Mouse (Mus musculus) forebrain, embryonic 13.5 days (tissue): ENCODE results near the gene Rarg. TPM values are rescaled to one million over a fixed set of nuclear protein-coding genes. Genes with fewer than 3 reads are reported as not detected.

Experiments used
- ATAC-seq: fragments of 200-750 bp; cut with Nextera tagmentation; 2 replicates; pipeline ENCODE4 v1.8.0; 2017
- H3K27ac ChIP-seq: fragments of 300-500 bp; sonication (generic); 2 replicates; pipeline ENCODE4 v1.5.1; 2015; ENCODE audit warnings: inconsistent platforms, mild to moderate bottlenecking, moderate library complexity
- H3K27me3 ChIP-seq: fragments of 300-500 bp; sonication (generic); 2 replicates; pipeline ENCODE4 v1.6.1; 2015; ENCODE audit warnings: mild to moderate bottlenecking, inconsistent platforms
- H3K36me3 ChIP-seq: fragments of 300-500 bp; sonication (generic); 2 replicates; pipeline ENCODE4 v1.6.1; 2015; ENCODE audit warnings: mild to moderate bottlenecking, inconsistent platforms; ENCODE audit not compliant: poor library complexity, severe bottlenecking
- H3K4me1 ChIP-seq: fragments of 300-500 bp; sonication (generic); 2 replicates; pipeline ENCODE4 v1.6.1; 2015; ENCODE audit warnings: inconsistent platforms
- H3K4me2 ChIP-seq: fragments of 300-500 bp; sonication (generic); 2 replicates; pipeline ENCODE4 v1.6.1; 2015; ENCODE audit warnings: inconsistent platforms, mild to moderate bottlenecking, moderate library complexity
- H3K4me3 ChIP-seq: fragments of 300-500 bp; sonication (generic); 2 replicates; pipeline ENCODE4 v1.5.1; 2015; ENCODE audit warnings: mild to moderate bottlenecking, inconsistent platforms
- H3K9ac ChIP-seq: fragments of 300-500 bp; sonication (generic); 2 replicates; pipeline ENCODE4 v1.6.1; 2015; ENCODE audit warnings: mild to moderate bottlenecking, inconsistent platforms
- H3K9me3 ChIP-seq: fragments of 300-500 bp; sonication (generic); replicated peaks from 2 replicates; pipeline ENCODE4 v1.6.1; 2016; ENCODE audit warnings: inconsistent platforms
- WGBS: fragments of 180-500 bp; shearing (Covaris S2); methylation state at CpG from one replicate; pipeline ENCODE4 v1.1.7; 2015; 5-methylcytosine and 5-hydroxymethylcytosine counted together
- polyA plus RNA-seq: library from polyadenylated mRNA; unstranded; fragments of >200 nt; fragmentation: Nextera tagmentation; extraction: Ambion mirVana; gene quantifications from 2 replicates; pipeline ENCODE4 v1.2.1, GENCODE M21; 2015

Gene Rarg
- polyA plus RNA-seq, 1 experiment from 2014 or later = 3.2 TPM

- Histone ChIP-seq H3K36me3 (no peaks in the 10 kb centered on the region), H3K4me2 (peak overlapping the region; percentile 24; the same call in 1 of the 2 replicates), H3K27me3 (peaks cover 54% of the 10 kb centered on the region), H3K27ac (no peak overlapping the region), H3K9me3 (no peaks in the 10 kb centered on the region), H3K9ac (peak overlapping the region; percentile 37), H3K4me1 (peaks cover 46% of the 10 kb centered on the region), H3K4me3 (peak overlapping the region; percentile 9; the same call in 1 of the 2 replicates)
- no peak for ATAC-seq
- WGBS = 9% methylated on average over 22 of the region's 22 CpGs
Observed at GRCm38 (mm10) chr15:102243229-102244190, 13.8 kb downstream of the Rarg start.

GRCm38 (mm10) chr15:102242404-102243228 lies 14.7 kb downstream of the Rarg start:
- H3K9ac ChIP-seq = 0 out of 2 replicates have a peak overlapping the region, but pooled peaks have one; percentile 37
- no peaks in the 10 kb centered on the region for H3K36me3 ChIP-seq
- no peak overlapping the region for H3K4me2 ChIP-seq
- peaks cover 37% of the 10 kb centered on the region for H3K4me1 ChIP-seq
- ATAC-seq = no peak
- H3K27ac ChIP-seq = no peak overlapping the region
- peaks cover 49% of the 10 kb centered on the region for H3K27me3 ChIP-seq
- no peak overlapping the region for H3K4me3 ChIP-seq
- WGBS = 28% methylated on average over 12 of the region's 12 CpGs
- H3K9me3 ChIP-seq = no peaks in the 10 kb centered on the region

- peaks cover 25% of the 10 kb centered on the region for H3K4me1 ChIP-seq
- WGBS = 72% methylated on average over 4 of the region's 4 CpGs
- H3K27me3 ChIP-seq = peaks cover 39% of the 10 kb centered on the region
Observed at GRCm38 (mm10) chr15:102240607-102241006, 16.7 kb downstream of the Rarg start.

GRCm38 (mm10) chr15:102239851-102240250 lies 17.5 kb downstream of the Rarg start:
- Histone ChIP-seq H3K4me3 (no peak overlapping the region), H3K9ac (no peak overlapping the region), H3K36me3 (no peaks in the 10 kb centered on the region), H3K4me1 (peaks cover 24% of the 10 kb centered on the region), H3K27me3 (peaks cover 31% of the 10 kb centered on the region), H3K27ac (no peak overlapping the region), H3K4me2 (no peak overlapping the region), H3K9me3 (no peaks in the 10 kb centered on the region)
- WGBS = 79% methylated on average over 11 of the region's 11 CpGs
- ATAC-seq = no peak

More at GRCm38 (mm10) chr15:102240607-102241006, 16.7 kb downstream of the Rarg start:
- no peaks in the 10 kb centered on the region for H3K36me3 ChIP-seq
- H3K27ac ChIP-seq = no peak overlapping the region
- no peak overlapping the region for H3K4me2 ChIP-seq
- no peak for ATAC-seq
- H3K9ac ChIP-seq = no peak overlapping the region
- no peaks in the 10 kb centered on the region for H3K9me3 ChIP-seq
- H3K4me3 ChIP-seq = no peak overlapping the region

GRCm38 (mm10) chr15:102239260-102239590 lies 18.1 kb downstream of the Rarg start:
- H3K4me3 ChIP-seq = no peak overlapping the region
- ATAC-seq = peak; percentile 77
- H3K4me2 ChIP-seq = no peak overlapping the region
- WGBS = 11% methylated on average over 9 of the region's 9 CpGs
- no peak overlapping the region for H3K9ac ChIP-seq
- no peaks in the 10 kb centered on the region for H3K36me3 ChIP-seq
- H3K9me3 ChIP-seq = no peaks in the 10 kb centered on the region
- H3K4me1 ChIP-seq = peaks cover 21% of the 10 kb centered on the region
- H3K27me3 ChIP-seq = peaks cover 25% of the 10 kb centered on the region
- H3K27ac ChIP-seq = no peak overlapping the region

GRCm38 (mm10) chr15:102238543-102239259 lies 18.6 kb downstream of the Rarg start:
- Histone ChIP-seq H3K4me1 (peaks cover 21% of the 10 kb centered on the region), H3K4me3 (no peak overlapping the region), H3K27me3 (peaks cover 20% of the 10 kb centered on the region), H3K36me3 (no peaks in the 10 kb centered on the region), H3K27ac (no peak overlapping the region), H3K4me2 (no peak overlapping the region), H3K9me3 (no peaks in the 10 kb centered on the region), H3K9ac (no peak overlapping the region)
- 87% methylated on average over 14 of the region's 14 CpGs for WGBS
- no peak for ATAC-seq

- 23% methylated on average over 21 of the region's 21 CpGs for WGBS
- Histone ChIP-seq H3K4me3 (no peak overlapping the region), H3K9ac (peak overlapping the region; percentile 51), H3K4me1 (peaks cover 13% of the 10 kb centered on the region; the same call in 1 of the 2 replicates), H3K36me3 (no peaks in the 10 kb centered on the region), H3K4me2 (peak overlapping the region; percentile 27; the same call in 1 of the 2 replicates), H3K27me3 (no peaks in the 10 kb centered on the region), H3K27ac (no peak overlapping the region), H3K9me3 (no peaks in the 10 kb centered on the region)
- no peak; the same call in 1 of the 2 replicates for ATAC-seq
Observed at GRCm38 (mm10) chr15:102235371-102236027, 21.8 kb downstream of the Rarg start.

GRCm38 (mm10) chr15:102233896-102234295 lies 23.4 kb downstream of the Rarg start:
- WGBS = 47% methylated on average over 2 of the region's 2 CpGs

GRCm38 (mm10) chr15:102232764-102233163 lies 24.6 kb downstream of the Rarg start:
- H3K36me3 ChIP-seq = no peaks in the 10 kb centered on the region
- 87% methylated on average over 7 of the region's 7 CpGs for WGBS
- no peaks in the 10 kb centered on the region for H3K27me3 ChIP-seq
- ATAC-seq = no peak
- H3K4me1 ChIP-seq = peaks cover 9% of the 10 kb centered on the region; the same call in 1 of the 2 replicates
- no peak overlapping the region for H3K9ac ChIP-seq
- H3K9me3 ChIP-seq = no peaks in the 10 kb centered on the region
- H3K4me3 ChIP-seq = no peak overlapping the region
- no peak overlapping the region for H3K4me2 ChIP-seq
- no peak overlapping the region for H3K27ac ChIP-seq

More at GRCm38 (mm10) chr15:102233896-102234295, 23.4 kb downstream of the Rarg start:
- no peaks in the 10 kb centered on the region for H3K27me3 ChIP-seq
- H3K4me2 ChIP-seq = no peak overlapping the region
- no peak for ATAC-seq
- no peak overlapping the region for H3K9ac ChIP-seq
- H3K36me3 ChIP-seq = no peaks in the 10 kb centered on the region
- no peak overlapping the region for H3K27ac ChIP-seq
- H3K4me3 ChIP-seq = no peak overlapping the region
- H3K9me3 ChIP-seq = no peaks in the 10 kb centered on the region
- peaks cover 9% of the 10 kb centered on the region; the same call in 1 of the 2 replicates for H3K4me1 ChIP-seq

- Histone ChIP-seq H3K27ac (no peak within 1 kb of the TSS), H3K9me3 (no peaks in the 10 kb centered on the region), H3K4me3 (no peak within 1 kb of the TSS), H3K9ac (no peak within 1 kb of the TSS), H3K36me3 (no peaks in the 10 kb centered on the region), H3K4me2 (no peak within 1 kb of the TSS), H3K4me1 (peaks cover 9% of the 10 kb centered on the region; the same call in 1 of the 2 replicates), H3K27me3 (no peaks in the 10 kb centered on the region)
- WGBS = 60% methylated on average over 6 of the region's 6 CpGs
- no peak for ATAC-seq
Observed at GRCm38 (mm10) chr15:102231748-102232147, 25.6 kb downstream of the Rarg start, which contains the start of gene Itgb7. Gene Itgb7 (minus strand): TSS chr15:102231944.
